Mouse (Mus musculus): ENCODE data around the gene Prr7.
"Not testable (repeated sequence)": the region's sequence is repeated elsewhere in the genome, so short reads cannot be mapped to it uniquely, and the experiment has no call there.

Gene Prr7

DNA sequence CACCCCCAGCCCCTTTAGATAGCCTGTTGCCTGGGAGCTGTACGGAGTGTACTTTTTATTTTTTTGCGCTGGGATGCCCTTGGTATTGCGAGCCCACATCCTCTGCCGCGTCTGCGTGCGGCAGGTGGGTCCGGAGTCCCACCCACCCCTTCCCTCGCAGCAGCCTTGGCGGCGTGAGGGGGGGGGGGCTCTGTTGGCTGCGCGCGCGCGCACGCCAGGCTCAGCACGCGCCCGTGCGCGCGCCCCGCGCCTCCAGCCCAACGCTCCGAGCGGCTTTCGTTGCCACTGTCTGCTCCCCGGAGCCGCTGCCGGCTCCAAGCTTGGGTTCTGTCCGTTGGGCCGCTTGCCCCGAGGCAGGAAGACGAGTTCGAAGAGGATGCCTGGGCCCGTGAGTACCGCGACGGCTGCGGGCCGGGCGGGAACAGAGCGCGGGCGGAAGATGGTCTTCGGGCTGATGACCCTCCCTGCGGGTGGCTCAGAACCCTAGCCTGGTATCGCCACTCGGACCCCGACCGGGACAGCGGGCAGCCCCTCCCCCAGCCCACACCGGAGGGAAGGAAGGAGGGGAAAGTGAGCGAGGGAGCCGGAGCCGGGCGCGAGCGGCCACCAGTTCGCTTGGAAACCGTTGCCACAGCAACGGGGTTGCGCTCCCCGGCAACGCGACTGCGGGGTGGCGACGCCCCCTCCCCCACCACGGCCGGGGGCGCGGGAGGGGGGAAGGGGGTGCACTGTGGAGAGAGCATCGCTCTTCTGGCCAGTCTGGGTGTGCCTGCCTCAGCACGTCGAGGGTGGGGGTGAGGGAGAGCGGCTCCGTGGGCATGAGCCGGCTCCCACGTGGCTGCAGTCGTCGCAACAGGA lies at the start of gene Prr7:
TSS of gene Prr7 (plus strand) at position 241 of the 858 bp plus-strand sequence.
- peak in 1 of 2 experiments; percentile 55 for DNase-seq (ENCODE audit: low spot score in 2 of 2)

DNA sequence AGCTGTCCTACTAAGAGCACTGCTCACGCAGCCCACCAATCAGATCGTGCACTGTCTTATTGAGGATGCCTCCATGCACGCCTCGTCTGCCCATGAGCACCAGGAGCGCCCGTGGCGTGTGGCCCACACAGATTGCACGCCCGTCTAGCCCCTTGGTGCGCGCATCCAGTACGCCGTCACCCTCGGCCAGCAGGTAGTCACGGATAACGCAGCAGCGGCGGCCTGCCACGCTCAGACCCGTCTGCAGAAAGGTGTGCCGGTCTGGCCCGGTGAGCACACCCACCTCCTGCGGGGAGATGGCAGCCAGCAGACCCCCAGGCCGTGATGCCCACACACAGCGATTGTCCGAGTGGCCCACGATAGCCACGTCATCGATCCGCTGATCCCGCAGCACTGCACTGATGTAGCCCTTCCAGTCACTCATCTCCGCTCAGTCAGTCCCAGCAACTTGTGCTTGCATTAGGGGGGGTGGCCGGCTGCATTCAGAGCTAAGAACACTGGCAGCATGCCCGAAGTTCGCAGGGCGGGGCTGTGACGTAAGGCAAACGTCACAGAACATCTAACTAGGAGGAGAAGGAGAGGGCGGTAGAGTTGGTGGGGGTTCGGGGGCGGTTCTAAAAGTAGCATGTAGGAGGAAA lies 49.2 kb upstream of the Prr7 start, which contains the start of gene Pfn3:
TSS of gene Pfn3 (minus strand) at position 490 of the 638 bp plus-strand sequence.
- DNase-seq (ENCODE audit: low spot score in 2 of 2), result peak; percentile 55 to 67

DNA sequence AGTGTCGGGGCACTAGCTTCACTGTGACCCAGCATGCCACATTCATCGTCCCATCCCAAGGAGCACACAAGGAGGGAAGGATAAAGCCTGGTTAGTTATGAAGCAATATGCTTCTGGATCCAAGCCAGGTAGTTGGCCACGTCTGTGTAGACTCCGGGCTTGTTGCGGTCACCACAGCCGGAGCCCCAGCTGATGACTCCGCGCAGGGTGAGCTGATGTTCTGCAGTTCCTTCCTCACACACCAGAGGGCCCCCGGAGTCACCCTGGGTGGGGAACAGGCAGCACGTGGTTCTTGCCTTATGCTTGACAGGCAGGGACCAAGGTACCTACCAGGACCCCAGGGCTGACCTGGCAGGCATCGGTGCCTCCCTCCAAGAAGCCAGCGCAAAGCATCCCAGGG lies 46.1 kb upstream of the Prr7 start:
- DNase-seq (ENCODE audit: low spot score in 2 of 2), result peak; percentile 80 to 85

GRCm38 (mm10) chr13:55419142-55419541 lies 44.9 kb upstream of the Prr7 start:
- DNase-seq (ENCODE audit: low spot score in 2 of 2), result no peak

- no peak for DNase-seq (ENCODE audit: low spot score in 2 of 2)
These were observed 43.8 kb upstream of the Prr7 start for GRCm38 (mm10) chr13:55420018-55420932.

GRCm38 (mm10) chr13:55420933-55421800 lies 42.9 kb upstream of the Prr7 start:
- peak; percentile 48 to 54 for DNase-seq (ENCODE audit: low spot score in 2 of 2)

GRCm38 (mm10) chr13:55426613-55427012 lies 37.5 kb upstream of the Prr7 start, which contains the start of gene F12:
Gene F12 (minus strand): TSS chr13:55426793.
- DNase-seq (ENCODE audit: low spot score in 2 of 2), result no peak

GRCm38 (mm10) chr13:55429226-55429888 lies 34.7 kb upstream of the Prr7 start:
- no peak for DNase-seq (ENCODE audit: low spot score in 2 of 2)

DNA sequence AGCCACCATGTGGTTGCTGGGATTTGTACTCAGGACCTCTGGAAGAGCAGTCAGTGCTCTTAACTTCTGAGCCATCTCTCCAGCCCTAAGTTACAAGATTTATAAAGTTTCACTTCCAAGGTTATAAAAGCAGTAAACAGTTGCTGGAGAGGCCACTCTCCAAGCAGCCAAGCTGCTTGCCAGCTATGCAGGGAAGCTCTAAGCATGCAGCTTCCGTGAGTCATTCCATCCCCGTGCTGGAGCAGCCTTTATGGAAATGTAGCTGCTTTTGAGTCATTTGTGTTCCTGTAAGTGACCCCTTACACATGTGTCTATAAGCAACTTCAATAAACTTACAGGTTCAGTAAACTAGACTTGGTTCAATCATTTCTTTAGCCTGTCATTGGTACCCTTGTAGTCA lies 33.5 kb upstream of the Prr7 start:
- DNase-seq (ENCODE audit: low spot score in 2 of 2), result no peak

- no peak for DNase-seq (ENCODE audit: low spot score in 2 of 2)
These were observed 32.0 kb upstream of the Prr7 start for GRCm38 (mm10) chr13:55431889-55432685.

GRCm38 (mm10) chr13:55437111-55437629 lies 26.9 kb upstream of the Prr7 start:
- DNase-seq (ENCODE audit: low spot score in 2 of 2), result not testable (repeated sequence)

GRCm38 (mm10) chr13:55443799-55444285 lies 20.2 kb upstream of the Prr7 start:
- DNase-seq (ENCODE audit: low spot score in 2 of 2), result no peak

- peak in 1 of 2 experiments; percentile 25 for DNase-seq (ENCODE audit: low spot score in 2 of 2)
These were observed 19.7 kb upstream of the Prr7 start for GRCm38 (mm10) chr13:55444286-55444936.

DNA sequence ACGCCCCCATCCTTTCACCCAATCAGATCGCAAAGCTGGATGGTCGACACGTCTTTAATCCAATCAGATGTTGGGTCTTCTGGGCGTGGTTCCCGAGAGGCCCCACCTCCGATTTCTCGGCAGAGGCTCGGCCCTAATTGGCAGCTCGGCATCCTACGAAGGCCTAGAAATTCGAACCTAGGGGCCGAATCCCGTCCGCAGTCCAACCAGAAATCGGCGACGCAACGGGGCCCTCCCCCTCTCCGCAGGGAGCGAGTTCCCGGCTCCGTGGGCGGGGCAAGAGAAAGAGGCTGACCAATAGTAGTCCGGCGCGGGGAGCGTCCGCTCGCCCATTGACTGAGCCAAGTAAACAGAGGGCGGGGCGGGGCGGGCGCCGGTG lies 19.1 kb upstream of the Prr7 start, which contains the start of gene Grk6:
TSS of gene Grk6 (plus strand) at position 136 of the 379 bp plus-strand sequence.
- DNase-seq (ENCODE audit: low spot score in 2 of 2), result peak; percentile 96 to 99

- no peak for DNase-seq (ENCODE audit: low spot score in 2 of 2)
These were observed 18.5 kb upstream of the Prr7 start for GRCm38 (mm10) chr13:55445361-55446091.

DNA sequence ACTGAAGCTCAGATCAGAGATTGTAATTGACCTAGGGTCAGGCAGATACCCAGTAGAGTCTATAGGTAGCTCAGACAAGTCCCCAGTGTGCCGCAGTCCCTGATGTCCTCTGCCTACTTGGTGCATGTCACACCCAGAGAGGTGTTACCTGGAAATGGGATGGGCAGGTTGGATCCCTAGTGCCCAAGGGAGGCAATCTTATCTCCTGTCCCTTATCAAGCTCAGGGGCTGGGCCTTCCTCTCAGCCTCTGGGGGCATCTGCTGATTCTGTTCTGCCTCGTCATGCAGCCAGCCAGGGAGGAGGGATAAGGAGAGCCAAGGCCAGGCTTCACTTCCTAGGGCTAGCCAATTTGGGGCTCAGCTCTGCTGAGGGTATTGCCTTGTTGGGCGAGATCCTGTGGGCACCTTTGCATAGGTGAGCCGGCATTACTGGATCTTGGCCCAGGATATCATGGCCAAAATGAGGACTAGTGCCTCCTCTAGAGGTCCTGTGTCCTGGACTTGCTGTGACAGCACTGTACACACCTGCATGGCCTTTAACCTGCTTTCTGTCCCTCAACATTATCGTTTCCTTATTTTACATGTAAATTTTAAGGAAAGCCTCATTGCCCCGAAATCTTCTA lies 17.5 kb upstream of the Prr7 start:
- no peak for DNase-seq (ENCODE audit: low spot score in 2 of 2)

- DNase-seq (ENCODE audit: low spot score in 2 of 2), result no peak
These were observed 16.5 kb upstream of the Prr7 start for GRCm38 (mm10) chr13:55447543-55447943.
